Mouse (Mus musculus): ENCODE results near the gene Evx2. TPM values are rescaled to one million over a fixed set of nuclear protein-coding genes. Genes with fewer than 3 reads are reported as not detected.

The Evx2 gene
- total RNA-seq, 2 experiments from 2014 or later = not detected

GRCm38 (mm10) chr2:74663291-74663925, 4.1 kb upstream of the Evx2 start:
- DNase-seq = no peak

GRCm38 (mm10) chr2:74661685-74662084, 2.3 kb upstream of the Evx2 start:
- no peak for DNase-seq

GRCm38 (mm10) chr2:74660421-74661375, 1.3 kb upstream of the Evx2 start:
- no peak for DNase-seq

DNA sequence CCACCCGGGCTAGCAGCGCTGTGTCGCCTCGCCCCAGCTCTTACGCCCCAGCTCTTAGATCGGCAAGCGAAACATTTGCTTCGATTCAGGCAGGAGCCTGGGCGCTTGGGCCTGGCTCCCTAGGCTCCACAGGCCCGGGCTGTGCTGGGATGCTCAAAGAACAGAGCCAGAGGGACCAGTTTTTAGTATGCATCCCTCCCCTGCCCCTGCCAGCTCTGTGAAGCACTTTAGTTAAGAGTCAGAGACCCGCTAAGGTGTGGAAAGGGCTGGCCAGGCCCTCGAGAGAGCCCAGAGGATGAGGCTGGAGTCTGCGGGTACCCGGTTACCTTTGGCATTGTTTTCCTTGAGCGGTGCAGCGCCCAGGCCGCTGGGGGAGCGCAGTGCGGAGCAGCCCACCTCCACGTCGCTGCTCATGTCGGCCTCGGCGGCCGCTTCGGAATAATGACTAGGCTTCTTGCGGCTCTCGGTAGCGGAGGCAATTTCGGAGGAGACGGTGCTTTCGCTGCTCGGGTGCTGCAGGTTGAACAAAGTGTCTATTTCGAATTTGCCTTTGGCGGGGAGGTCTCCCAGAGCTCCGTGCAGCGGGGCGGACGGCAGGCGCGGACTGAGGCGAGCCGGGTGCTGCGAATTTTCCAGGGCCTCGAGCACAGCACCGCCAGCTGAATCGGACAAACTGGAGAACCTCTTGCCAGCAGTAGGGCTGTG, 538 bp downstream of the Evx2 start:
- DNase-seq = no peak

GRCm38 (mm10) chr2:74658024-74658666, 1.2 kb downstream of the Evx2 start:
- DNase-seq = no peak

GRCm38 (mm10) chr2:74657251-74658023, 1.9 kb downstream of the Evx2 start:
- no peak for DNase-seq

- no peak for DNase-seq
Measured at GRCm38 (mm10) chr2:74656632-74657021, 2.7 kb downstream of the Evx2 start.

- no peak for DNase-seq
Measured at GRCm38 (mm10) chr2:74655821-74656631, 3.3 kb downstream of the Evx2 start.

DNA sequence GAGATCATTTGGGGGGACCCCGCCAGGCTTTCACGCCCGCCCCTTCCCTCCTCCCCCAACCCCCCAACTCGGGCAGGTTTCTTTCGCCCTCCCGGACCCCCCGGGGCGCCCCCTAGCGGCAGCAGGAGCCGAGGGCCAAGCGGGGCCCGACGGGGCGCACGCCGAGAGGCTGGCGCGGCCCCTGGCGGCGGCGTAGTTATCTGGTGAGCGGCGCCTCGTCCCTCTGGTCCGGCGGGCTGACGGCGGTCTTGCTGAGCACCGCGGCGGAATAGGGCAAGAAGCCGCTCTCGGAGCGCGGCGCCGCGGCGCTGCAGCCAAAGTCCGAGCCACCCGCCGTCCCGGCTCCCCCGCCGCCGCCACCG, 4.0 kb downstream of the Evx2 start:
- no peak for DNase-seq

DNA sequence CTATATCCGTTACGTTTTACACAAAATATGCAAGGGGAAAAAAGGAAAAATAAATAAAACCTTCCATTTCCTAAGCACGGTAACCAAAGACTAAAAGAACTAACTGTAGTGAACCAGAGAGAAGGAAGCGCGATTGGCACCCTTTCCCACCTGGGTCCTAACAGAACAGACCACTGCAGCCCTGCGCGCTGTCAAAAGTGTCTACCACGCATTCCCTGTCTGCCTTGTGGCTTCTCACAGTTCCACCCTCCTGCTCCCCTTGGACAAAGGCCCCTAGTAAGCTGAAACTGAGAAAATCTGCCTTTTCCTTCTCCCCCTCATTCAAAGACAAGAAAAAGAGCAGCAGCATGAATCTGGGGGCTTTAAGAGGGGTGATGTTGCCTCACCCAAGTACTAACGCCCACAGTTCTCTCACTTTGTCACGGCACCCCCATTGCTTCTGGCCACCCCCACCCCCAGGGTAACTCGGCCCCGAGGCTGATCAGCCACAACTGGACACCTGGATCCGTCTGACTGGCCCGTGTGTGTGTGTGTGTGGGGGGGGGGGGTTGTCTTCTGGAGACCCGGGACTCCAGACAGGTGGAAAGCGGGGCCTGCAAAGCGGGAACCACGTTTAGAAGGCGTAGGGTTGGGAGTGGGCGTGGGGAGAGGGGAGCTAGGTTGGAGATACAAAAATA, 4.5 kb downstream of the Evx2 start:
- DNase-seq = no peak

GRCm38 (mm10) chr2:74653781-74654535, 5.4 kb downstream of the Evx2 start:
- no peak for DNase-seq

DNA sequence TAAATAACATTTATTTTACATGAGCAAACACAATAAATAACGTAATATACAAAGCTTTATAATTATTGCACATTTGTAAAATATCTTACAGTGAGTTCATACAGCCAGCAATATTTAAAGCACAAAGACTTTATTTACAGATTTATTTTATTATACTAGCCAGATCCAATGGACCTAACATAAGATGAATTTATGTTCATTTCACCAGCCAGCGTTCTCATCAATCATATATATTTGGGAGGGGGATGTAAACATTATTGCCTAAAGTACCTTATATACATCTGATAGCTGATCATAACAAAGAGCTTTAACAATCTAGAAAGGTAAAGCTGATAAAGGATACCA, 6.4 kb downstream of the Evx2 start:
- no peak for DNase-seq

DNA sequence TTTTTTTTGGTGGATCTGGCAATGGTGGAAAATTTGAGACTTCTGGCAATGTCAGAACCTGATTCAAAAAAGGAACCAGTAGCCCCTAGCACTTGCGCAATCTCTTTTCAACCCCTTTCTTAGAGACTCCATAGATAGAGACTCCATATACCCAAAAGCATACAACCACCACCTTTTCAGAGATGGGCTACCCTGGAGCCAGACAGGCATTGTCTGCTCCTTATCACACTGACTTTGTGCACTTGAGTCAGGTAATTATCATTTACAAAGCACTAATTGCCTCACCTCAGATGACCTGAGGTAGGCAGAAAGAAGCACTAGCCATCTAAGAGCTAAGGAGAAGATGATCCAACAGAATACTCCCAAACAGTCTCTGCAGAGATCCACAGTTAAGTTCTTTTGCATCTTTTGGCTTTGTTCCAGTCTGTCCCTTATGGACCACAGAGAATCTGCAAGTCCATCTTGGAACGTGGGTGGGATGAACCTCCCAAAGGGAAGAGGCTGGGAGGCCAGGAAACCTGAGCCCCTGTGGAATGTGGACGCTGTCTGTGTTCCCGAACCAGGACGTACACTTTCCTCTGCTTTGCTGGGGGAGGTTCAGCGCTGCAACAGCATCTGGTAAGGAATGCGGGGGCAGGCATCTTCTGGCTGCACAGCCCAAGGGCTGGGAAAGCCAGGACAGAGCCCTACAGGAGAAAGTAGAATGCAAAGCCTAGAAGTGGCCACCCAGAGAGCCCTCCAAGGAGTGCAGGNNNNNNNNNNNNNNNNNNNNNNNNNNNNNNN, 12.1 kb downstream of the Evx2 start:
- no peak for DNase-seq

GRCm38 (mm10) chr2:74645631-74646030, 13.7 kb downstream of the Evx2 start:
- no peak for DNase-seq

DNA sequence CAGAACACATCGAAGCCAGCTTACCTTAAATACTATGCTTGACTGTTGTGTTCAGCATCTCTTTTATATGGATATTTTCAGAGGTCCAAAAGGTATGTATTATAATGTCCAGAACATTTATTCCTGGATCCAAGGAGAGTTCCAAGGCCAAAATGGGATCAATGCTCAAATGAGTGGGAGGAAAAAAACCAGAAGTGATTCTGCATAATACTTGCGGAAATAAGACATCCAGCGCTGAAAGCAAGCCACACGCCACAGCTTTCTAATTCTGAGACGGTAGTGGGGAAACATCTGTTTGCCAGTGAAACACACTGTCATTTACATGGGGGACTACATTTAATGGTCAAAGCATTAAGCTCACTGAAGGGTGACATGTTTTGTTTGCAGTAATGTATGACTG, 16.9 kb downstream of the Evx2 start:
- no peak for DNase-seq

DNA sequence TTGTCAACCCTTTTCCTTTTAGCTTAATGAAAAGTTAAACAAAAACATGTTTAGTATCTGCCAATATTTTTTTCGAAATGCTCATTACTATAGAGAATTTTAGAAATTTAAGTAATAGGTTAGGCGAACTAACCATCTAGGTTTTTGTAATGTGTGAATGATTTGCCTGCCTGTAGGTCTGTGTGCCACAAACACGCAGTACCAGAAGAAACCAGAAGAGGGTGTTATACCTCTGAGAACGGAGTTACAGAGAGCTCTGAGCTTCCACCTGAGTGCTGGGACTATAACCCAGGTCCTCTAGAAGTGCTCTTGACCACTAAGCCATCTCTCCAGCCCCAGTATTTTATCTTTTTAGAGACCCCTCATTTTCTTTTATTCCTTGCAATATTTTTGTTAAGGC, 23.9 kb downstream of the Evx2 start:
- no peak for DNase-seq

DNA sequence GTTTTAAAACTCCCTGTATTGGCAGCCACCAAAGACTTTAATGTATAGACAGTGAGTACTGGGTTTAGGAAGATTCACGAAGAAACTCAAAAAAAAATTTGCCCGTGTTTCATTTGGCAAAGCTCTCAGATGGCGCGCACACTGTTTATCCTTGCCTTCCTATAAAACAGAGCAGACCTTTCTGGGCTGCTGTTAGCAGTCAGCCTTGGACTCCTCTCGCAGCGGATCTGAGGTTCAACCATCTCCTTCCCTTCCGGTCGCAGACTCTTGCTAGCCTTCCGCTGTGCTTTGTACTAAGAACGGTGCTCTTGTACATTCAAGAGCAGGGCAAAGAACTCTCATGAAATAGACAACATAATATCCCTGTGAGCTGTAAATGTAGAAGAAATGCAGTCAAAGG, 39.0 kb downstream of the Evx2 start:
- no peak for DNase-seq

DNA sequence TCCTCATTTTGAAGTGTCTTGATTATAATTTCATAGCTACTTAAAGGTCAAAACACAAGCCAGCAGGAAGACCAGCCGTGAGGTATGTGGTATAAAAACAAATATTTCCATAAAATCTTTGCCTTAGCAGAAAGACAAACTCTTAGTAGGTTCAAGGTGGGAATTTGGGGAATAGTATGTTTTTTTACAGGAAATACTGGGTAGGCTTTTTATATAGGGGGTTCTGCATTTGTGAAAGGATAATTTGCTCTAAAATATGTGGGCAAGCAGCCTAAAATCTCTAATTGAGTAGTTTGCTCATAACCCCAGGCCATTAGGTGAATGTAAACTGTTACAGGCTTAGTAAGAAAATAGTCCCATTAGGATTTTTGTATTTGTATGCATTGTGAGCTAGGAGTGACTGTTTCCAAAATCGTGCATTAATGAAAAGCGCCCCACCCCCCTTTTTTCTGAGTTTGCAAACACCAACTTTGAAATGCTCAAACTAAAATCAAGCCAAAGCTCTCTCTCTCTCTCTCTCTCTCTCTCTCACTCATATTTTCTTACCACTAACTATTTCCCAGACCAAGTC, 39.6 kb downstream of the Evx2 start:
- DNase-seq = no peak

- no peak for DNase-seq
Measured at GRCm38 (mm10) chr2:74617706-74618105, 41.7 kb downstream of the Evx2 start.

Measured in layer of hippocampus, postnatal 36 days (tissue).